Mouse (Mus musculus) ES-E14 (cell line): ENCODE data around the gene AB124611.

Experiments used
- HCFC1 ChIP-seq: IDR thresholded peaks from 2 replicates; pipeline ENCODE4 v1.6.1; 2012; ENCODE audit warnings: low read length, inconsistent platforms, borderline replicate concordance; ENCODE audit not compliant: insufficient read depth
- MAFK ChIP-seq: IDR thresholded peaks from 2 replicates; pipeline ENCODE4 v1.6.1; 2014; ENCODE audit warnings: mild to moderate bottlenecking, low read depth, low read length, inconsistent platforms; ENCODE audit not compliant: insufficient read depth
- ZNF384 ChIP-seq: IDR thresholded peaks from 2 replicates; pipeline ENCODE4 v1.6.1; 2012; ENCODE audit warnings: low read depth, low read length, inconsistent platforms

DNA sequence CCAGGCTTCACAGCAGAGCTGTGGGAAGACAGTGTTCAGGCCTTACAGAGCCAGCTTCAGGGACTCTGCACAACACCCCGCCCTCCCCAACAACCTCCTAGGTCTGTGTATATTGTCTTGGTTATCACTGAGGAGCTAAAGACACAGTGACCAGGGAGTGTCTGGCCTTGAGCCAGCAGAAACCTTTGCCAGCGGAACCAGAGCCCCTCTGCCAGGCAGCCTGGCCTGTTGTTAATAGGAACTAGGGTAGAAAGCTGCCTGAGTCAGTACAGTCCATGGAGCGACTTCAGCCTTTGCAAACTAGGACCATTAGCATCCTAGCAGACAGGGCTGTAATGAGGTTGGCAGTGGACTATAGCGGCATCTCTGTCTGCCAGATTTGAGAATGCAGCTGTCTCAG lies 41.9 kb upstream of the AB124611 start:
- TF ChIP-seq MAFK: no peak
- TF ChIP-seq HCFC1: no peak
- TF ChIP-seq ZNF384: no peak
